Mouse (Mus musculus) thymus, postnatal 0 days (tissue): ENCODE measurements around the gene Ippk. TPM values are rescaled to one million over a fixed set of nuclear protein-coding genes. Genes with fewer than 3 reads are reported as not detected.
A peak's percentile ranks its signal among the peaks of the same experiment; 100 is the strongest.

Experiments used
- DNase-seq: peaks from one replicate; pipeline ENCODE4 v3.0.0-alpha.2; 2015; ENCODE audit warnings: low spot score
- polyA plus RNA-seq: library from polyadenylated mRNA; unstranded; fragments of >200 nt; fragmentation: Nextera tagmentation; extraction: Ambion mirVana; gene quantifications from 2 replicates; pipeline ENCODE4 v1.2.1, GENCODE M21; 2015

Ippk gene
- polyA plus RNA-seq: 13.5 and 15.2 TPM in 2 replicates

DNA sequence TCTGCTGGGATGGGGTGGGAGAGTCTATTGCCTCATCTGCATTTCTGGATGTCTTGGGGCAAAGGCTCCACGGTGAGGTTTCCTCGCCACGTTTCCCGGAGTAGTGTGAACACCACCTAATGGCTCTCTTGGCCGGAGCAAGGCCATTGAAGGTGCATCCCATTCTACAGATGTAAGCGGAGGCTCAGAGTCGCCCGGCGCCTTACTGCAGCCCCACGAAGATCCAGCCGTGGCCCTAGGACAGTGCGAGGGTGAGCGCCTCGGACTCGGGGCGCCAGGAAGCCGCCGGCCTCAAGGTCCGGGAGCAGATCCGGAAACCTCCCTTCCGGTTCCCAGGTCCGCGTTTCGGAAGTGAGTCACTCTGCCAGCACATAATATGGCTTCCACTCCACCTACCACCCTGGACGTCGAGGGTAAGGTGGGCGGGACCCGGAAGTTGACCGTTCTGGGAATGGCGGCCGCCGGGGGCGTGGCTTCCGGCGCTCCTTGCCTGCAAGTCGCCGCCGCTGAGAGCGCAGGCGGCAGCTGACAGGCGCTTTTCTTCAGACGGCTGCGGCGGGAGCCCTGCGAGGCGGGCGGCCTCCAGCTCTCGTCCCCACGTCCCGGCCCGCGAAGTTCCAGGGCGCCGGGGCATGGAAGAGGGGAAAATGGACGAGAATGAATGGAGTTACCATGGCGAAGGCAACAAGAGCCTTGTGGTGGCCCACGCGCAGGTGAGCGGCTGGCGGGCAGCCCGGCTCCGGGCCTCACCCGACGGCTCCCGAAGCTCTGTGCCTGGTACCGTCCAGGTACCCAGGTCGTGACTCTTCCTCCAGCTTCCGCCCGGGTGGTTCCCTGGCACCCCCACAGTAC lies at the start of gene Ippk:
TSS of gene Ippk (plus strand) at position 496 of the 852 bp plus-strand sequence.
- DNase-seq: peak; percentile 97

DNA sequence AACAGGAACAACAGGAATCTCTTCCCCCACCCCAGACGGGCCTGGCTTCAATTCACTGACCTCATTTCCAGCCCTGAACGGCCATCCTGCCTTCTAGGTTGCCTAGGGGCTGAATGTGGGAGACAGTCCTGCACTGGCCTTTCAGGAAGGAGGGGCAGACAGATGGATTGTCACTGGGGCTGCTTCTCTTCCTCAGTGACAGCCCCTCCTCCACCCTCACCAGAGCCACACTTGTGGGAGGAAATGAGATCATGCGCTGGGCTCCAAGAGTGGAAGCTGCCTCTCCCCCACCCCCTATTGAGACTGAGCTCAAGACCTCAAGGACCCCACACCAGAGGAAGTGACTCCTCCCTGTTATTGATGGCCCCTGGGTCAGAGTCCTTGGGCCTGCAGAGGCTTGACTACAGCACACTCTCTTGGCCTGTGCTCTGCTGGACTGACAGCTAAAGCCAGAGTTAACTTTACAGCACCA lies 49.6 kb upstream of the Ippk start:
- DNase-seq: peak; percentile 80

DNA sequence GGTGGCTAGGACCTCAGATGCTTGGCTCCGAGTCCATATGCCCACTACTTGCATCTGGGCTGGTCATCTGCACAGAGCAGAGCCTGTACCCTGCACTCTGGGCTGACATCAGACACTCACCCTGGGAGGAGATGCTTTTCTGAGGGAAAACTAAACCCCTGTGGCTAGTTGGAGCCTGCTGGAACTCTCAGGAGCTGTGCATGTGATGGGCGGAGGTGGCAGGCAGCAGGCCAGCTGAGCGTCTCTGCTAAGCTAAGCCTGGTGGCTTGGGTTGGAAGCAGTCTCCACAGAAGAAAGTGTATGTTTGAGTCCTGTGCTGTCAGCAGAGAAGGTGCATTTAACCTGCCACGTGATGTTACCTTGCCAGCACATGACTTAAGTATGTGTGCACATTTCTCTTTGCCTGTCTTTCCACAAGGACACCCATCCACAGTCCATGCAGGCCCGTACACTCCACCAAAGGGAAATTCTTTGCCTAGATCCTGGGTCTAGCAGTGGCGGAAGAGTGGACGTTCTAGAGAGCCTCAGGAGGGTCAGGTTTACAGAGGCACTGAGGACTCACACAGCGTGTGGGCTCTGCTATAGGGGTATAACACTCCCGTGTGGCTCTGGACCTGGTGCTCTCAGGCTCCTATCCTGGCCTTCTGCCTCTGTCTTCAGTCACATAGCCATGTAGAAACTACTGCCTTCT lies 48.5 kb upstream of the Ippk start:
- no peak for DNase-seq

DNA sequence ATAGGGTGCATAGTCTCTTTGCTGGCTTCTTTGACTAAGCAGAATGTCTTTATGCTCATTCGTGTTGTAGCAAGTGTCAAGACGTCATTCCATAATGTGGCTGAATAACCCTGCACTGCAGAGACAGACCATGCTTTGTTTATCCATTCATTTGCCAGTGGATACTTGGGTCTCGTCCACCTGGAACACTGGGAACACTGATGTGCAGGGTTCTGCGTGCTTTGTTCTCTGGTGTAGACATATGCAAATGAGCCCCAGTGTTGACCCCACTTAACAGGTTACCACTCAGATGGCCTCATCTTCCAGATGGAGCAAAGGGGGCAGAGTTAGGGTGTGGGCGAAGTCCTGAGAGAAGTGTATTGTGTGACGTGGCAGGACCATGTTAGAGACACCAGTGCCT lies 46.7 kb upstream of the Ippk start:
- no peak for DNase-seq

DNA sequence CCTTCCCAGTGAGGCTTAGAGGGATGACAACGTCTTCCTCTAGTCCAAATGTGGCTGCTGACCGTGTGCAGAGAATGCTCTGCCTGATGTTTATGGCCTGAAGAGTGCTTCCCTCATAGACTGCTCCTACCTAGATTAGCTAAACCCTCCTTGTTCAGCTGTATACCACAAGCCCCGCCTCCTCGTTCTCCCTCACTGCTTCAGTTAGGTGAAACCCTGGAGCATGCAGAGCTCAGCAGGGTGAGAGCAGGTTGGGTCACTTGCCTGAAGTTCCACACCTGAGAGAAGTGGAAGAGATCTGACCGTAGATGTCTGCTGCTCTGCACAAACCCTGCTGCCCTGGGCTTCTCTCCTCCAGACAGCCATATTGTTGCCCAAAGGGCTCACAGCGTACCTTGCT lies 46.3 kb upstream of the Ippk start:
- DNase-seq: no peak

DNA sequence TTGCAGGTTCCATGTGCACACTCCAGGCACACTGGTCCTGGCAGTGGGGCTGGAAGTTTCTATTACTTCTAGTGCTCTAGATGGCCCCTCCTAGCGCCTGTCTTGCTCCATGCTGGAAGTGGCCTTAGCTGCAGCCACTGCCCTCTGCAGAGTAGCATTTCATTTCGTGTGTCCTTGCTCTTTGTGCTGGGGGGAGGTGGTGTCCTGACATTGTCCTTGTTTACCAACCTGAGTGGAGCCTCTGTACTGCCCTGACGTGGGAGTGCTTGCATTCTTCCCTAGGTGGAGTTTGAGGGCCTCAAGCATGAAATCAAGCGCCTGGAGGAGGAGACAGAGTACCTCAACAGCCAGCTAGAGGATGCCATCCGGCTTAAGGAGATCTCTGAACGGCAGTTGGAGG lies 43.4 kb upstream of the Ippk start:
- no peak for DNase-seq

DNA sequence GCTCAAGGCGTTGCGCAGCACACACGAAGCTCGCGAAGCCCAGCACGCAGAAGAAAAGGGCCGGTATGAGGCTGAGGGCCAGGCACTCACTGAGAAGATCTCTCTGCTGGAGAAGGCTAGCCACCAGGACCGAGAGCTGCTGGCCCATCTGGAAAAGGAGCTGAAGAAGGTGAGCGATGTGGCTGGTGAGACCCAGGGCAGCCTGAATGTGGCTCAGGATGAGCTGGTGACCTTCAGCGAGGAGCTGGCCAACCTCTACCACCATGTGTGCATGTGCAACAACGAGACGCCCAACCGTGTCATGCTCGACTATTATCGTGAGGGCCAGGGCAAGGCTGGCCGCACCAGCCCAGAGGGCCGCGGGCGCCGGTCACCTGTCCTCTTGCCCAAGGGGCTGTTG lies 41.7 kb upstream of the Ippk start:
- DNase-seq: no peak

DNA sequence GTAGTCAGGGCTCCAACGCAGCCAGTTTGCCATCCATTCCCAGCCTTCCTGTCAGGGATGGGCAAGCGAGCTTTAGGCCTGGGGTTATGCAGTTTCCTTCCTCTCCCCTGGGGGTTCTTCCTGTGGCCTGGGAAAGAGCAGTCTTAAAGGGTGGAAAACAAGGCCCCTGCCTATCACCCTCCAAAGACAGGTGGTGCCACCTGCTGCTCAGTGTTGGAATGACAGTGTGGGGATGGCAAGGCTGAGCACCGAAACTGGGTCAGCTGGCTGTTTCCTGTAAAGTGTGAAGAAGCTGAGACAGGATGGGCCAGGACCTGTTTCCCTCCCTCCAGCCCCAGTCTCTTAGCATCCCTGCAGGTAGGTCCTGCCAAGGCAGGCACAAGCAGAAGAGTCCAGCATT lies 39.8 kb upstream of the Ippk start:
- DNase-seq: peak; percentile 91

DNA sequence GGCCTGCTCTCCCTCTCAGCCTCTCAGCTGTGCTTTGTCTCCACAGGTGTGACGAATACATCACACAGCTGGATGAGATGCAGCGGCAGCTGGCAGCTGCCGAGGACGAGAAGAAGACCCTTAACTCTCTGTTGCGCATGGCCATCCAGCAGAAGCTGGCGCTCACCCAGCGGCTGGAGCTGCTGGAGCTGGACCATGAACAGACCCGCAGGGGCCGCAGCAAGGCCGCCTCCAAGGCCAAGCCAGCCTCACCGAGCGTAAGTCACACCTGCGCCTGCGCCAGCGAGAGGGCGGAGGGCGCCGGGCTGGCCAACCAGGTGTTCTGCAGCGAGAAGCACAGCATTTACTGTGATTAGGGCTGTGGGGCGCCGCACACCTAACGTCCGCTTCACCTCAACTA lies 38.1 kb upstream of the Ippk start:
- no peak for DNase-seq

DNA sequence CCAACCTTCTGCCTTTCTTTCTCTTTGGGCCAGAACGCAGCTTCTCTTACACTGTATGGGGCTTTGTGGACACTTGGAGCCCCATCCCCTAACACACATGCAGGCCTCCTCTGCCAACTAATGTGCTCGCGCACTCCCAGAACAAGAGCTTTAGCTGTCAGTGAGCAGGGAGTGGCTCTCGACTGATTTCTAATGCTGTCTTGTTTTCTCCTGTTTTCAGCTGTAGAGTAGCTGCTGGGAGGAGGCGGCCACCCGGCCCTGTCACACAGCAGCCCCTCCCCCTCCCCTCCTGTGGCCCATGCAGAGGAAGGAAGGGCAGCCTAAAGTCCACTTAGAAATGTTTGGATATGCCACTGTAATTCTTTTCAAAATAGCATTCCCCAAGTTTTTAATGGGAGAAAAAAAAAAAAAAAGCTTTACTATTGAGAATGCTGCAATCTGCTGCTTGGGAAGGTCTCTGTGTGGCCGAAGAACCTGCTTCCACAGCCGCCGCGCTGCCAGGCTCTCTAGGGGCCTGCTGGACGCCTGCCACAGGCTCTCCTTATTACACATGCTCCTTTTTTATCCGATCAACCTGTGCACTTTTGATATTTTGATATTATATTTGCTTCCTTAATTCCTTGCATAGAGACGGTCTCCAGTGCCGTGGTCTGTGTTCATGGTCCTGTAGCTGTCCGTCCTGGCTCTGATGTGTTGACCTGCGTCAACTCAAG lies 36.1 kb upstream of the Ippk start:
- DNase-seq: no peak

DNA sequence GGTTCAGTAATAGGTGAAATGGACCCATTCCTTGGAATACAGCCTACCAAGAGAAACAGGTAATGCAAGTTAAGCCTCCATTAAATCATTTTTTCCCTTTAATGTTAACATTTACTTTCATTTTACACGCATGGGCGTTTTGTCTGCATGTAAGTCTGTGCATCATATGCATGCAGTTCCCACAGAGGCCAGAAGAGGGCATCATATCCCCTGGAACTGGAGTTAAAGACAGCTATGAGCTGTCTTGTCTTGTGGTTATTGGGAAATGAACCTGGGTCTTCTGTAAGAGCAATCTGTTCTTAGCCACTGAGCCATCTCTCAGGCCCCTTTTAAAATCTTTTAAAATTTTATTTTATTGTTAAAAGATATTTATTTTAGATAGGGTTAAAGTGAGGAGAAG lies 29.7 kb upstream of the Ippk start:
- DNase-seq: peak; percentile 12

DNA sequence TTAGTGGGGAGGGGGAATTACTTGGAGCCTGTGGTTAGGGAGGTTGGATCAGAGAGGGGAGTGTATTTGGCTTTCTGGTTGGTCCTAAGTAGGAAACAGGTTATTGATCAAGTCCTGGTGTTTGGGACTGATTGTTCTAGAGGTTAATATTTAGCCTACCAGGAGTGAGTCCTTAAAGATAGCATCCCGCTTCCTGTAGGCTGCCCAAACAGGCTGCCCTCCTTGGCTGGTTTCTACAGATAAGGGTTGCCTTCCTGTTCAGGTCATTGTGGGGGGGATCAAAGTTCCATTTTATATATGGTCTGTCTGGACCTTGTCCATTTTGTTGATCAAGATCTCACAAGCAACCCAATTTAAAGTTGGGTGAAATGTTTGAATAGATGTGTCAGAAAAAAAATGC lies 27.5 kb upstream of the Ippk start:
- DNase-seq: no peak

DNA sequence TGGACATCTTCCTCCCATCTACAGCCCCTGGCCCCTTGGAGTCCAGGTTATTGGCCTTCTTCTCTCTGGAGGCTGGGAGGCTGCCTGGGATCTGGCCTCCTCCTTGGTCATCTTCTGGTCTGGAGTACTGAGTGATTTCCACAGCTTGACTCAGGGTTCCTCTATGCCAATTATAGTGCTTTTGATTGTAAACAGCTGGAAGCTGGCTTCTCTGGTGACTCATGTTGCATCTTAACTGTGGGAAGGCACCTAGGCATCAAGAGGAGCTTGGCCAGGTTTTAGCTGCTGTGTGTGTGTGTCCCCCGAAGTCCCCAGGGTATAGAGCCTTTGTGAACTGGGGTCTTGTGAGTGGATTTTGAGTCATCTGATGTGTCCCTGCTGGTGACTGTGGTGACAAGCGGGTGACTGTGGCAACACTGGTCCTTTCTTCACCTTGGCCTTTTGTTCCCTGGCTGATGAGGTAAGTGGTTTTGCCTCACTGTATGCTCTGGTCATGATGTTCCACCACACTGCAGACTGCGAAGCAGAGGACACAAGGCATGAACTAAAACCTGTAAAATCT lies 26.1 kb upstream of the Ippk start:
- DNase-seq: no peak

DNA sequence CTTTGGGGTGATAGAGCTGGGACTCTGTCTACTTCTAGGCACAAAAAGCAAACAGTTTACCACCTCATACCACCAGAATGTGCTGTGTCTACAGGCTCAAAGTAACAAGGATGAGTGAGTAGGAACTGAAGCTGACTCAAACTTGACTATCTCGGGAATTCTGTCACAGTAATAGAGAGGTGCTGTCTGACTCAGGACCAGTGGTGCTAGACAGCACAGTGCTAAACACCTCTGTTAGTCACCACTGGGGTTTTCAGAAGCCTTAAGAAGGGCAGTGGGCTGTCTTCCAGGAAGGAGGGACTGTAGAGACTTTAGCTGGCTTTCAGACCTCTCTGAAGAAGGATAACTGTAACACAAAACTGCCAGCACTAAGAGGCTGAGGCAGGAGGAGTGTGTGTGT lies 24.3 kb upstream of the Ippk start:
- no peak for DNase-seq

DNA sequence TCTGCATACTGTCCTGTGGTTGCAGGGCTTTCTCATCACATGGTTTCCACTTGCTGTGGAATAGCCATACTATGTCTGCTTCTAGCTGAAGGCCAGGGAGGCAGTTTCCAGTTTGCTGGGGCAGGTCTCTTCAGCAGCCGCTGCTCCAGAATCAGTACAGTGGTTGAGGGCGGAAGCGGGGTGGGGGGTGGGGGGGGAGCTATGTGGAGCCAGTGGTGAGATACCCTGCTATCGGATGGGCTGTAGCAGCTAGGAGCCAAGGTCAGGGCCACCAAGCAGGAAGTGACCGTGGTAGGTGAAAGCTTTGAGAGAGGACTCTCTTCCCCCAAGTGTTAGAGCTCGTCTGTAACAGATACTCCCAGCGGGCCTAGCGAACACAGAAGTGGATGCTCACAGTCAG lies 22.9 kb upstream of the Ippk start:
- DNase-seq: no peak

DNA sequence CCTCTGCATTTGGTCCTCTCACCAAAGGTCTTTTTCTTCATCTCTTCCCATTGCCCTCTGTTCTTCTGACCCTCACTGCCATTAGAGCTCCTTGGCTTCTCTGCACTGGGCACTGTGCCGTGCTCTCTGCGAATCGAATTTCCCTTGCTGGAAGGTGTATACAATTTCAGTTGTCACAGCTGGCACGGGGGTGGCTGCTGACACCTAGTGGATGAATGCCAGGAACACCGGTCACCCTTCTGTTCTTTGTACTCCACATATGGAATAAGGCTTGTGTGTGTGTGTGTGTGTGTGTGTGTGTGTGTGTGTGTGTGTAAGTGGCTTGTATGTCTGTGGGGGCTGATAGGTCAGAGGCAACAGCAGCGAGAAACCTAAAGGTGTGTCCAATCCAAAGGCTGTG lies 20.9 kb upstream of the Ippk start:
- peak; percentile 23 for DNase-seq

DNA sequence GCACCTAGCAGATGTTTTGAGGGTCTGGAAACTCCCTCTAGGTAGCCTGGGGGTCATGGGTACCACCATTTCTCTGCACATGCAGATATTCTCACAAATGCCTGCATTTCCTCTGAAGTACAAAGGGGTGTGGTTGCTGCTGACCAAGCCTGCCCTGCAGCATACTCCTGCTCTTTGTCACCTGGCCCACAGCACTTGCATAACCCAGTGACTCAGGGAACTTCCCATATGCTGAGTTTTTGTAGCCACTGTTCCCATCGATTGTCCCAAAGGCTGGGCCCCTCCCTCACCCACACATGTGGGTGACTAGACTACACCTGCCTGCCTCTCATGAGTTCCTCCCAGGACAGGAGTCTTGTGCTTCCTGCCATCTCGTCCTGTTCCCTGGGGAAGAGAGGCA lies 18.4 kb upstream of the Ippk start:
- DNase-seq: no peak

DNA sequence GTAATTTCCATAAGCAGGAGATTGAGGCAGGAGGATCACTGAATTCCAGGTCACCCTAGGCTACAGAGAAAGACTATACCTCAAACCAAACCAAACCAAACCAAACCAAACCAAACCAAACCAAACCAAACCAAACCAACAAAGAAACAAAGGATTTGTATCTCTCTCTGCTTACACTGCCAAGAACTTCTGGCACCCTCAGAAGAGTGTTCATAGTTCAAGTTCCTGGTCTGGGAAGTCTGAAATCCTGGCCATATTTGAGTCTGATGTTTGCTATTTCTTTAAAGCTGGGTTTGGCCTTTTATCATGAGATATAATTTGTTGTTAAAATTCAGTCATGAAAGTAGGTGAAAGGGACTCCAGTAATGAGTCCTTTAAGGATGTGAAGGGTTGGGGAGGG lies 13.3 kb upstream of the Ippk start:
- no peak for DNase-seq

DNA sequence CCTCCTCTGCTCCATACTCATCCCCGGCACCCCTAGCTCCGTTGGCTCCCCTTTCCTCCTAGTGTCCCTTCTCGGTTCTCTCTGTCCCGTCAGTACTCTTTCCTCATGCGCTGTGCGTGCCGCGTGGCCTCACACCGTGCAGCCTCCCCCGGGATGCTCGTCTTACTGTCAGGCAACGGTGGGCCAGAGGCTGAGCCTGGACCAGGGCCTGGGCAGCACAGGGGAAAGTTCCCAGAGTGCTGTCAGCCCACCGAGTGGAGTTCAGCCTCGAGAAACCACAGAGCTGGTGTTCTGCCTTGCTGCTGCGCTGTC lies 513 bp downstream of the Ippk start:
- peak; percentile 43 for DNase-seq

DNA sequence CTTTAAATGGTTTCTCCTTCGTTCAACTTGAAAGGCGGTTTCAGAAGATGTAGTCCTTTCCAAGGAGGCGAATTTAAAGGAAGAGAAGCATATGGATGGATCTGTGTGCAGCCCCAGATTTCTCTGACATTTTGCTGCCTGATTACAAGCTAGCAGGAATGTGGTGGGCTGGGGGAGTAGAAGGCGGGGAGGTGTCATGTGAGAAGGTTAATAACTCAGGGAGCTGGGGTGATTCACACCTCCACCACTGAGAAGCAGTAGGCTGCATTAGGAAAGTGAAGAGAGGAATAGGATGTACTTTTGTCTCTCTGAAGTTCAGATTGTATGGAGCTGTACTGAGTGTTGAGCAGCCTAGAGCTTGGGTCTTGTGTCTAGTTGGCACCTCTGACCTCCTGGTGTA lies 910 bp downstream of the Ippk start:
- no peak for DNase-seq

DNA sequence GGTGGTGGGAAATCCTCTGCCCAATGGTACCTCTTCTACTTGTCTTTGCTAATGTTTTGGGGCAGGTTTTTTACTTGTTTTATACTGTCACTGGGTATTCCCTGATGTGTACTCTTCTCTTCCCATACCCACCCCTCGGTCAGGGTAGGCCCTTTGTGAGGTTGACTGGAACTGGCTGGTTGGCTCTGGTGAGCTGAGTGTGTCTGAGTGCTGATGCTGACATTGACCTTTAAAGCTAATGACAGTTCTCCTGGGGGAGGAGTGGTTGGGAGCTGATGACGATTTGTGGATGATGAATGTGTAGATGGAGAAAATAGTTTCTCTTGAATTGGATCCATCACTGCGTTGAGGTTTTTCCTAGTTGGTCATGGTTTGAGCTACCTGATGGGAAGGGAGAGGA lies 5.7 kb downstream of the Ippk start:
- no peak for DNase-seq

DNA sequence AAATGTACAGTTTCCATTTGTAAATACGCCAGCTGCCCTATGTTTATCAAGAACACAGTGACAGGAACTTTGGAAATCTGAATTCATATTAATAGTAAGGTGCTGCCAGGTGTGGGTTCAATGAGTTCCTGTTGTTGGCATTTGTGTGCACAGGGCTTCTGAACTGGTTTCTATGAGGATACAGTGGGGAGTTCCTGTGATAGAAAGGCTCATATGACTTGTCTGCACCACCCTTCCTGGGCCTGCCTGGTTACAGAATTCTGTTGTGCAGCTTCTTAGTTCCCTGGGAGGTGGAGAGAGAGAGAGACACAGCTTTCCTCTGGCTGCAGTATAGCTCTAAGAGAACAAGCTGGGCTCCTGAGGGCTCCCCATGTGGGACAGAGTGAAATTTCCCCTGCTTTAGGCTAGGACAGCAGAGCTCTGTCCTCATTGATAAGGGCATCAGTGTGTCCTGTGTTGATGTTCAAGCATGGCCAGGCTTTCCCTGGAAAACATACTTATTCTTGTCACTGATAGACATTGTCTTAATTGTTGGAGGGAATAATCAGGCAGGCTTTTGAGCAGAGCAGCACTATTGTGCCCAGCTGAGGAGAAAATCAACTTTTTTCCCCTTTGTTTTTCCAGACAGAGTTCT lies 7.1 kb downstream of the Ippk start:
- DNase-seq: no peak
